Mouse (Mus musculus) B cell, adult 2 months (primary cell): ENCODE measurements at regions not wholly inside any gene's neighbourhood (a gene's known extent, or its start where the extent isn't known, plus 50 kb on each side); places are given as distances from the start of the nearest gene placed in this dataset.
"Not testable (repeated sequence)": the region's sequence is repeated elsewhere in the genome, so short reads cannot be mapped to it uniquely, and the experiment has no call there.

Experiments
- DNase-seq, 2 experiments: peaks; one replicate each; pipeline ENCODE4 v3.0.0; 2022

- no peak for DNase-seq
Observed at GRCm38 (mm10) chr1:47646681-47647080, 754.0 kb upstream of the Slc39a10 start.

GRCm38 (mm10) chr1:47606597-47606996, 713.9 kb upstream of the Slc39a10 start:
- DNase-seq: no peak

- DNase-seq: no peak
Observed at GRCm38 (mm10) chr1:47603989-47604360, 711.3 kb upstream of the Slc39a10 start.

- DNase-seq: no peak
Observed at GRCm38 (mm10) chr1:47603294-47603988, 710.8 kb upstream of the Slc39a10 start.

- DNase-seq: not testable (repeated sequence)
Observed at GRCm38 (mm10) chr1:47593641-47594040, 701.0 kb upstream of the Slc39a10 start.

- DNase-seq: no peak
Observed at GRCm38 (mm10) chr1:47545606-47546005, 653.0 kb upstream of the Slc39a10 start.

- no peak for DNase-seq
Observed at GRCm38 (mm10) chr1:47511426-47511825, 618.8 kb upstream of the Slc39a10 start.

- no peak for DNase-seq
Observed at GRCm38 (mm10) chr1:47507801-47508200, 615.1 kb upstream of the Slc39a10 start.

- no peak for DNase-seq
Observed at GRCm38 (mm10) chr1:47488581-47489204, 596.0 kb upstream of the Slc39a10 start.

GRCm38 (mm10) chr1:47486087-47486486, 593.4 kb upstream of the Slc39a10 start:
- DNase-seq: no peak

GRCm38 (mm10) chr1:47479059-47479458, 586.4 kb upstream of the Slc39a10 start:
- DNase-seq: no peak

- DNase-seq: no peak
Observed at GRCm38 (mm10) chr1:47466573-47467253, 574.1 kb upstream of the Slc39a10 start.

GRCm38 (mm10) chr1:47448737-47449489, 556.3 kb upstream of the Slc39a10 start:
- DNase-seq: no peak

- DNase-seq: no peak
Observed at GRCm38 (mm10) chr1:47448070-47448469, 555.4 kb upstream of the Slc39a10 start.

- DNase-seq: no peak
Observed at GRCm38 (mm10) chr1:47446021-47446420, 553.4 kb upstream of the Slc39a10 start.

GRCm38 (mm10) chr1:47432829-47433228, 540.2 kb upstream of the Slc39a10 start:
- DNase-seq: no peak

- DNase-seq: no peak
Observed at GRCm38 (mm10) chr1:47405164-47405563, 512.5 kb upstream of the Slc39a10 start.

- no peak for DNase-seq
Observed at GRCm38 (mm10) chr1:47386579-47386978, 493.9 kb upstream of the Slc39a10 start.

- DNase-seq: no peak
Observed at GRCm38 (mm10) chr1:47378795-47379194, 486.1 kb upstream of the Slc39a10 start.

- no peak for DNase-seq
Observed at GRCm38 (mm10) chr1:47339718-47340439, 447.2 kb upstream of the Slc39a10 start.

GRCm38 (mm10) chr1:47310572-47311075, 418.0 kb upstream of the Slc39a10 start:
- DNase-seq: no peak

- DNase-seq: no peak
Observed at GRCm38 (mm10) chr1:47306961-47307360, 414.3 kb upstream of the Slc39a10 start.
